Mouse (Mus musculus): ENCODE results near the gene Gopc.

DNA sequence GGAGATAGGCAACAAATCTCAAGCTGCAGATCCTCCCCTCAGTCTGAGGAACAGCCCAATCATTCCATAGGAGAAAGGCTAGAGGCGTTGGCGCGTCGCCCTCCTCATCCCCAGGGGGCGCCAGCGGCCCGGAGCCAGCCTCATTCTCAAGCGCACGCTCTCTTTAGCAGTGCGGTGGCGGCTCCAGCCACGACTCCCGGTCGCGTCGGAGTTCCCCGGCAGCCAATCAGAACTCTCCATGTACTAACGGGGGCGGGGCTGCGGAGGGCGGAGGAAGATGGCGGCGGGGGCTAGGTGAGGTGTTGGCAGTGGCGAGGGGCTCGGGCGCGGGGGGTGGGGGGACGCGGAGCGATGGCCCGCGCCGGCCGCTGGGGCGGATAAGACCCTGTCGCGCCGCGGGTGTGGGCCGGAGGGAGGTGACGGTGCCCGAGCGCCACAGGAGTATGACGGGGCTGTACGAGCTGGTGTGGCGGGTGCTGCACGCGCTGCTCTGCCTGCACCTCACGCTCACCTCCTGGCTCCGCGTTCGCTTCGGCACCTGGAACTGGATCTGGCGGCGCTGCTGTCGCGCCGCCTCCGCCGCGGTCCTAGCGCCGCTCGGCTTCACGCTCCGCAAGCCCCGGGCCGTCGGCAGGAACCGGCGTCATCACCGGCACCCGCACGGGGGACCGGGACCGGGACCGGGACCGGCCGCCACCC is 35.5 kb upstream of the Gopc start, which contains the start of gene Nus1:
- TF ChIP-seq CTCF (conservative IDR thresholded peaks at IDR 0.05; ENCODE audit: low read length) (peak; percentile 48), POU5F1 (IDR thresholded peaks at IDR 0.05; ENCODE audit: borderline replicate concordance, low read length) (no peak), NANOG (IDR thresholded peaks at IDR 0.05; ENCODE audit: borderline replicate concordance, low read length) (no peak)
